Mouse (Mus musculus) heart, adult 2 months (tissue): ENCODE results near the gene Olfr56. TPM values are rescaled to one million over a fixed set of nuclear protein-coding genes. Genes with fewer than 3 reads are reported as not detected.
A peak's percentile ranks its signal among the peaks of the same experiment; 100 is the strongest.

Source experiments
- DNase-seq, 2 experiments: peaks; one replicate each; pipeline ENCODE4 v3.0.0; 2021
- H3K27ac ChIP-seq: fragments of 200-600 bp; 2 replicates; pipeline ENCODE4 v1.8.1; 2022
- H3K27me3 ChIP-seq: fragments of 200-500 bp; 2 replicates; pipeline ENCODE4 v1.6.1; 2012; ENCODE audit warnings: mild to moderate bottlenecking, low read length, inconsistent platforms, mixed read lengths; ENCODE audit not compliant: control insufficient read depth, insufficient read depth
- H3K36me3 ChIP-seq: fragments of 200-500 bp; 2 replicates; pipeline ENCODE4 v1.6.1; 2012; ENCODE audit warnings: low read length, inconsistent platforms; ENCODE audit not compliant: control insufficient read depth, insufficient read depth
- H3K4me1 ChIP-seq: fragments of 200-500 bp; 2 replicates; pipeline ENCODE4 v1.6.1; 2011; ENCODE audit warnings: low read length; ENCODE audit not compliant: control insufficient read depth, insufficient read depth
- H3K4me3 ChIP-seq: fragments of 200-600 bp; 2 replicates; pipeline ENCODE4 v1.8.1; 2022
- H3K79me2 ChIP-seq: fragments of 200-500 bp; replicated peaks from 2 replicates; pipeline ENCODE4 v1.6.1; 2012; ENCODE audit warnings: mild to moderate bottlenecking, inconsistent platforms, low read length, moderate library complexity, mixed read lengths; ENCODE audit not compliant: control insufficient read depth, insufficient read depth
- H3K9ac ChIP-seq: fragments of 200-500 bp; 2 replicates; pipeline ENCODE4 v1.6.1; 2012; ENCODE audit warnings: low read depth, mild to moderate bottlenecking, control low read depth, inconsistent platforms, low read length, mixed read lengths
- CTCF ChIP-seq: fragments of 200-600 bp; IDR thresholded peaks from 2 replicates; pipeline ENCODE4 v1.8.1; 2022; ENCODE audit warnings: antibody characterized with exemption, mild to moderate bottlenecking, moderate library complexity
- EP300 ChIP-seq: fragments of 200-500 bp; IDR thresholded peaks from 2 replicates; pipeline ENCODE4 v1.6.1; 2011; ENCODE audit warnings: low read depth, low read length, control low read depth; ENCODE audit not compliant: insufficient read depth
- POLR2A ChIP-seq: fragments of 200-500 bp; IDR thresholded peaks from 2 replicates; pipeline ENCODE4 v1.6.1; 2011; ENCODE audit warnings: mild to moderate bottlenecking, low read depth, low read length, control low read depth; ENCODE audit not compliant: insufficient read depth
- WGBS: fragments of 180-500 bp; shearing (Covaris S2); methylation state at CpG from one replicate; pipeline ENCODE4 v1.1.7; 2018; 5-methylcytosine and 5-hydroxymethylcytosine counted together
- intact Hi-C: fragments of 180-260 bp; cut with DNase I; formaldehyde crosslinking; loops from one replicate; pipeline ENCODE4 v1.15.1; 2025
- polyA plus RNA-seq: library from polyadenylated mRNA; depleted of rRNA; stranded (reverse); fragments of >200 nt; gene quantifications from 2 replicates; pipeline ENCODE4 v1.2.3, GENCODE M21; 2012
- total RNA-seq, 2 experiments: library from RNA; stranded (reverse); gene quantifications; 2 replicates each; pipeline ENCODE4 v1.2.3; 2021

Gene Olfr56
- total and polyA plus RNA-seq, 3 experiments = 0.10 TPM; not detected in 2

DNA sequence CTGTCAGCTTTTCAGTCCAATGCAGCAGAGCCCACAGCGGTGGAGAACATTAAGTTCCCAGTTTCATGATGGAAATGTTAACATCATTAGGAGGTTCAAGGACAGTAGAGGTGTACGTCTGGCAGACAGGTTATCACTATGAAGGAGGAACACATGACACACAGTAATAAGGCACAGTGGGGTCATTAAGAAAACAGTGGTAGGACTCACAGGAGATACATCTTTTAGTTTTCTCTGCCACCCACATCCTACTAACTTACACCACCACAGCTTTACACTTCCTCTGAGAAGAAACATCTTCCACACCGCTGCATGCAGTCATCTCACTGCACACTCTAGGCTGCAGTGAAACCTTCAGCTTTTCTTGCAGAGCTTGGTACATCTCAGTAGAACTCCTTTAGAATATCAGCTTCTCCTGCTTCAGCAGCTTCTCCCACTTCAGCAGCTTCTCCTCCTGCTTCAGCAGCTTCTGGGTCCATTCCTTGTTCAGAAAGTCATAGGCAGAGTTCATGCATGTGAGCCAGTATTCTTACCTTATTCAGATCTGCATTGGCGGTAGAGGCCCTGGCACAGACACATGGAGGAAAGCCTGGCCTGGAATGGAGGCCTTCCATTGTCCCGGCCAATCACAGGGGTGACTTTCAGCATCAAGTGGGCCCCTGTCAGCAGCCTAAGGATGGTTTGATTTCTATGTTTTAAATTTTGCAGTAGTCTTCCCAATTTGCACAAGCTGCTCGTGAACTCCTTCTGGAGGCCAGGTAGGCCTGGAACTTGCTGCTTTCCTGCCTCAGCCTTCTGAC is 115.4 kb downstream of the Olfr56 start:
- DNase-seq = no peak
- WGBS = 80% methylated on average over 6 of the region's 6 CpGs
- H3K79me2 ChIP-seq = no peaks in the 10 kb centered on the region
- no peak overlapping the region for H3K27ac ChIP-seq
- no peaks in the 10 kb centered on the region for H3K4me1 ChIP-seq
- intact Hi-C loops = no loop called here
- H3K4me3 ChIP-seq = no peak overlapping the region
- H3K9ac ChIP-seq = 0 out of 2 replicates have a peak overlapping the region, but pooled peaks have one; percentile 15
- H3K36me3 ChIP-seq = no peaks in the 10 kb centered on the region; the same call in 1 of the 2 replicates
- no peaks in the 10 kb centered on the region for H3K27me3 ChIP-seq
- TF ChIP-seq CTCF (no peak), EP300 (no peak), POLR2A (no peak)

DNA sequence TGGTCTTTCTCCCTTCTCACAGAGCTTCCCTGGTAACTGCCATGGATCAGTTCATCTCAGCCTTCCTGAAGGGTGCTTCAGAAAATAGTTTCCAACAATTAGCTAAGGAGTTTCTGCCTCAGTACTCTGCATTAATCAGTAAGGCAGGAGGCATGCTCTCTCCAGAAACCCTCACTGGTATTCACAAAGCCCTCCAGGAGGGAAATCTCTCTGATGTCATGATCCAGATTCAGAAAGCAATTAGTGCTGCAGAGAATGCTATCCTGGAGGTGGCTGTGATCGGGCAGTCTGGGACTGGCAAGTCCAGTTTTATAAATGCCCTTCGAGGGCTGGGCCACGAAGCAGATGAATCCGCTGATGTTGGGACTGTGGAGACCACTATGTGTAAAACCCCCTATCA is 116.7 kb downstream of the Olfr56 start:
- no peak overlapping the region for H3K27ac ChIP-seq
- H3K4me3 ChIP-seq = no peak overlapping the region
- intact Hi-C loops = no loop called here
- no peaks in the 10 kb centered on the region for H3K79me2 ChIP-seq
- TF ChIP-seq POLR2A = no peak
- no peak for TF ChIP-seq CTCF
- TF ChIP-seq EP300 = no peak
- DNase-seq = no peak
- H3K9ac ChIP-seq = no peak overlapping the region
- H3K36me3 ChIP-seq = no peaks in the 10 kb centered on the region; the same call in 1 of the 2 replicates
- H3K4me1 ChIP-seq = no peaks in the 10 kb centered on the region
- no peaks in the 10 kb centered on the region for H3K27me3 ChIP-seq
- 86% methylated on average over 4 of the region's 4 CpGs for WGBS

DNA sequence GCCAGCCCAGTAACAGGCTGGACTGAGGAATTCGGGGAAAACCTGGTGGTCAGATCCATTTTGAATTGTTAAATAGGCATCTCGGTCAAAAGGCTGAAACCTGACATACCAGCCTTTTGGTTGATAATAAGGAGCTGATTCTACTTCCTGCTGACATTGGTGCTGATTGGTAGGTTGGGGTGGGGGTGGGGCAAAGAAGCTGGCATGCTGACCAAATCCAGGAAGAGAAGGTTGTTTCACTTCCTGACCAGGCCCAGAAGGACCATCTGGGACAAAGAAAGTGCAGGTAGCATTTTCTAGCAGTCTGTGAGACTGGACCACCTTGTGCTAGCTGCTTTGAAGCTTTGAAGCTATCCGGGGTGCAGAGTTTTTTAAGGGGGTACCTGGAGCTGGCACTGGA is 121.7 kb downstream of the Olfr56 start:
- Histone ChIP-seq H3K9ac (no peak overlapping the region), H3K27me3 (no peaks in the 10 kb centered on the region), H3K4me3 (no peak overlapping the region), H3K27ac (no peak overlapping the region), H3K79me2 (no peaks in the 10 kb centered on the region), H3K4me1 (no peaks in the 10 kb centered on the region), H3K36me3 (no peaks in the 10 kb centered on the region; the same call in 1 of the 2 replicates)
- TF ChIP-seq POLR2A = no peak
- TF ChIP-seq EP300 = no peak
- TF ChIP-seq CTCF = no peak
- intact Hi-C loops = no loop called here
- DNase-seq = no peak
- WGBS = 76% methylated on average over 3 of the region's 3 CpGs

DNA sequence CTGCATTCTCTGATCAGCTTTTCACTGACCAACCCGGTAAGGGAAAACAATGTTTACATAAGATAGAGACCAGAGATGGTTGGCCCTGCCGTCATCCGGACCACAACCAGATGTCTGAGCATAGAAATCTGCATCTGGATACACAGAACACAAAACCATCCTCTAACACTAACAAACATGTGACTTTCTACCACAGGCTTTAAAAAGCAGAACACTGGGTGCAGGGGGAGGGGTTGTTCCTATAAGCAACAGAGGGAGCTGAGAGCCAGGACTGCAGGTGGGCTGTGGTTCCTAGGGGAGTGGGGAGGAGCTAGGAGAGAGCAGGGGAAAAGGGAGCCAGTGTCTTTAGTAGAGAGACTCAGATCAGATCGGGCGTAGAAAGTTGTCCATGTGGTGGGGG is 122.8 kb downstream of the Olfr56 start:
- 58% methylated on average over 5 of the region's 5 CpGs for WGBS
- no peak overlapping the region for H3K27ac ChIP-seq
- no peak for DNase-seq
- no peak overlapping the region for H3K9ac ChIP-seq
- peaks cover 4% of the 10 kb centered on the region for H3K4me1 ChIP-seq
- no peaks in the 10 kb centered on the region for H3K36me3 ChIP-seq
- intact Hi-C loops = no loop called here
- H3K79me2 ChIP-seq = no peaks in the 10 kb centered on the region
- no peaks in the 10 kb centered on the region for H3K27me3 ChIP-seq
- TF ChIP-seq CTCF = no peak
- no peak for TF ChIP-seq EP300
- TF ChIP-seq POLR2A = no peak
- H3K4me3 ChIP-seq = no peak overlapping the region

DNA sequence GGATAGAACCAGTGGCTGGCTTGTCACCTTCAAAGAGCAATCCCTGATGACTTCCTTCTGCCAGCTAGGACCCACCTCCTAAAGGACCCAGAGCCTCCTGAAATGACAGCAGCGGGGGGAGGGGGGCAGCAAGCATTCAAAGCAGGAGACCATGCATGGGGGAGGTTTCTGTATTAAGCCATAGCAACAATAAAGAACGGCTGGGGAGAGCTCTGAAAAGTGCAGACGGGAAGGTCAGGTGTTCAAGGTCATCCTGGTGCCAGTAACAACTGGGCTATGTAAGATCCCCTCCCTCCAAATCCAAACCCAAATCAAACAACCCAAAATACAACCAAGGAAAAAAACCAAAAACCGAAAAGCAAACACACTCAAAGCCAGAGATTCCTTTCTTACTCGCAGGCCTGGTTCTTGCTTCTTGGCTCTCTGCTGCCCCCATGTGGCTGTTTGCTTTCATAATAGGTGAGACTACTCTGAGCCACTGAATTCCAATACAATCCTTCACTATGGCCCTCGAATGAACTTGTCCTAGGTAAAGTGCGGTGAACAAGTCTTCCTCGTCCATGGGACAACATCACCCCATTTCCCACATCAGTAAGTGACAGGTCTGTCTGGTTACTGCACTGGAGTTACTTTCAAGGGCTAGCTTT is 124.5 kb downstream of the Olfr56 start:
- Histone ChIP-seq H3K79me2 (no peaks in the 10 kb centered on the region), H3K27me3 (no peaks in the 10 kb centered on the region), H3K4me1 (peaks cover 4% of the 10 kb centered on the region), H3K9ac (no peak overlapping the region), H3K36me3 (no peaks in the 10 kb centered on the region), H3K4me3 (no peak overlapping the region), H3K27ac (no peak overlapping the region)
- DNase-seq = peak; percentile 84 to 88
- WGBS = 13% methylated on average over 8 of the region's 8 CpGs
- TF ChIP-seq EP300 (peak; percentile 73; the same call in 1 of the 2 replicates), POLR2A (no peak), CTCF (peak; percentile 92)
- intact Hi-C loops = loop anchor here (1.0 kb wide), 1 partner anchor 229 kb away; no protein-coding TSS in a partner anchor

DNA sequence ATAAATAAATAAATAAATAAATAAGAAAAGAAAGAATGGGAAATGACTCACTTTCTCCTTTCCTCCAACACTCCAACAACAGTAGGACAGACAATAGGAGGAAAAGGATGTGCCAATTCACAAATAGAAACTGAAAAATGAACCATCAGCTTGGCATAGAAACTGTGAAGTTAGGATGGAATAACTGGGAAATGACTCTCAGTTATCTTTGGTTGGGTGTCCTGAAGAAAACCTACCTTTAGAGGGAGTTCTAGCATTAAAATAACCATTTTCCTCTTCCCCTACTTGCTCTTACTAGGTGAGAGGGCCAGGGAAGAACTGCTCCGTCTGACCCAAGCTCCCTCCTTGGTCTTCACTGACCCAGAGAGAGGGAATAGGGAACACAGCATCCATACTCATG is 127.1 kb downstream of the Olfr56 start:
- 42% methylated on average over 1 of the region's 1 CpGs for WGBS
- H3K9ac ChIP-seq = no peak overlapping the region
- peaks cover 5% of the 10 kb centered on the region for H3K4me1 ChIP-seq
- H3K27me3 ChIP-seq = no peaks in the 10 kb centered on the region
- TF ChIP-seq EP300 = no peak
- peak; percentile 63 for TF ChIP-seq CTCF
- TF ChIP-seq POLR2A = no peak
- DNase-seq = no peak
- H3K4me3 ChIP-seq = no peak overlapping the region
- intact Hi-C loops = loop anchor here (2.0 to 5.0 kb wide), 4 partner anchors 81 to 315 kb away; partner anchors contain the start of gene Btnl9
- no peaks in the 10 kb centered on the region for H3K79me2 ChIP-seq
- peak overlapping the region; percentile 56 for H3K27ac ChIP-seq
- H3K36me3 ChIP-seq = peaks cover 2% of the 10 kb centered on the region; the same call in 1 of the 2 replicates
